Mouse (Mus musculus) forelimb bud, embryonic 11.5 days (tissue): ENCODE measurements at regions not wholly inside any gene's neighbourhood (a gene's known extent, or its start where the extent isn't known, plus 50 kb on each side); places are given as distances from the start of the nearest gene placed in this dataset.

Experiments used
- DNase-seq: peaks from one replicate; pipeline ENCODE4 v3.0.0-alpha.2; 2012; ENCODE audit warnings: low read depth, low spot score

- no peak for DNase-seq
These were observed 220.8 kb downstream of the Ahr start for GRCm38 (mm10) chr12:35314035-35314434.

DNA sequence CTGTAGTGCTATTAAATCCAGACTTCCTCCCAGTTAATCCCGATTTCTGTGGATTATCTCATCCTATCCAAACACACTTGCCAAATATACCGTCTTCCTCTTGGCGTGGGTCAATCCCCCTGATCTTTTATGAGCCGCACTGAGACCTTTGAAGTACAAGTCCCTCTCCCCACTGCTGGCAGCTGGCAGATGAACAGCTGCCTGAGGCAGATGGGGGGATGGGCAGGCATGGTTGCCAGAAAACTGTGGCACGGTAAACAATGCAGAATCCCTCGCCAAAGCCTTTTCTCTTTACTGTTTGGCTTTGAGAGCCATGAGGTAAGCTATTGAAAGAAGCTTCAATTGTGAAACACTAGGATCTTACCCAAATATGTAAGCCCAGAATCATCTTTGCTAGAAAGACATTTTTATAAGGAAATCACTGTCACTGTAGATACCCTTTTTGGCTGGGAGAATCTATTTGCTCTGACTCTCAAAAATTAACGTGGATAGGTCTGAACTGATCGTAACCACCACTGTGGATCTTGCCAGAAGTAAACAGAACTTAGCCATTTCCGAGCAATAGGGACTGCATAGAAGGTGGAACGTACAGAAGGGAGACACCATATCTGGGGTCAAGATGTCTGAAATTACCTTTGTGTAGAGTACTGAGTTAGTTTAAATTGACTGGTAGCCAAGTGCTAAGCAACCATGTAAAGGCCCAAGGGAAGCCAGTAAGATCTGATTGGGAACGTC lies 221.5 kb downstream of the Ahr start:
- peak; percentile 45 for DNase-seq

GRCm38 (mm10) chr12:35308537-35308936 lies 226.3 kb downstream of the Ahr start:
- DNase-seq: peak; percentile 9

DNA sequence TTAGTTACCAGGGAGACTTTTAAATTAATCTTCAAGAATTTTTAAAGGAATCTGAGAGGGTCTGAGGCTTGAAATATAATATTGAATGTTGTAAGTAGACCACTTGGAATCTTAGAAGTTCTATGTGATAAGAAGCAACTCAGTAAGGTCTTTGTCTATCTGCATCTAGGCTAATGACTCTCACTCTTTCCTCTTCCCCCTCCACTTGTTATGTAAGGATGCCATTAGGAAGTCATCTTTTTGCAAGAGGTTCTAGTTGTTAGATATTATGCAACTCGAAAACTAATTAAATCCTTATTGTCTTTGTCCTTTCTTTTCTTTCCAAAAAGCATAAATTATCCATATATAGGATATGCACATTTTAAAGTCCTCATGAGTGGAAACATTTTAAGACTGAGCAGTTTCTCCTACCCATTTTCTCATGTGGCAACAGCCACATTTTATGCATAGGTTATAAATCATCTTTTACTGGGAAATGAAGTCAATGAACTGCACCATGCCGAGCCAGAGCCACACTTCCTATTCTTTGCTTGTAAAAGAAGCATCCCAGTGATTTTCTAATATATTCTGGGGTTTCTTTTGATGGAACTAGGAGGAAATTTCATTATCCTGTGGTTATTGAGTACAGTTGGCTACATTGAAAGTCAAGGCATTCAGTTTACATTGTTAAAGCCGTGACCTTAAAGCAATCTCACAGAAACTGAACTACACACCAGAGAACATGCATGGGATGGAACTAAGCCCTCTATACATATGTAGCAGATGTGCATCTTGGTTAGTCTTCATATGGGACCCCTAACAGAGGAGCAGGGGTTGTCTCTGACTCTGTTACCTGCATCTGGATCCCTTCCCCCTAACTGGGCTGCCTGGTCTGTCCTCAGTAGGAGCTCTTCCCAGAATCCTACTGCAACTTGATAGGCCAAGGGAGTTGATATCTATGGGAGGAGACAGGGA lies 230.8 kb downstream of the Ahr start:
- no peak for DNase-seq

GRCm38 (mm10) chr12:35303188-35303587 lies 231.7 kb downstream of the Ahr start:
- DNase-seq: no peak

DNA sequence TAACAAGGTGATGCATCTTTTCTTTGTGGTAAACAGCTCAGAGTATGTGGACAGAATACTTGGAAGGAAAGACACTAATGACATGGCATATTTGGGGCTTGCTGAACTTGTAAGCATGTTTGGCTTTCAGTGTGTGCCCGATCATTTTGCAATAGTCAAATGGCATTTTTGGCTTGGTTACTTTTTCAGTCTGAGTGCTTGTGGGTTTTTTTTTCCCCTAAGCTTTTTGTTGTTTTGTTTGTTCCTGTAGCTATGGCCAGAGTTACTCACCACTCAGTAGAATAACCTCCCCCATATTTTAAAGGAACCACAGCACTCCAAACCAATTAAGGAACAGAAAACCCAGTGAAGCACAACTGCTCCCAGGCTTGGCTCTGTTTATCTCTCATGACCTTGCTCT lies 240.2 kb downstream of the Ahr start:
- no peak for DNase-seq

- no peak for DNase-seq
These were observed 241.3 kb downstream of the Ahr start for GRCm38 (mm10) chr12:35293566-35293965.

DNA sequence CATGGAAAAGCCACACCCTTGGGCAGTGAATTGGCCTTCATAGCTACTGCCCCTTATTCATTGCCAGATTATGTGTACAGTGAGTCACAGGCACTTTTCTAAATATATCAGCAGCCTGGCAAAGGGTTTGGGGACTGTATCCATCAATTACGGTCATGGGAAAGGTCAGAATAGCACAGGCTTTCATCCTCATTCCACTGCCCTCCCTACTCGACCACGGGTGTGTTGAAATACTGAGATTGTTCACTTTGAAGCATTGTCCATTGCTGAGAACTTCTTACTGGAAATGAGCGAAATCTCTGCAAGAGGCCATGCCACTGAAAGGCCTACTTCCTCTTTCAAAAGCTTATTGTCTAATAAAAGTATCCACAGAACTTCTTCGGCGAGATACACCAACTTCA lies 242.9 kb downstream of the Ahr start:
- DNase-seq: no peak

DNA sequence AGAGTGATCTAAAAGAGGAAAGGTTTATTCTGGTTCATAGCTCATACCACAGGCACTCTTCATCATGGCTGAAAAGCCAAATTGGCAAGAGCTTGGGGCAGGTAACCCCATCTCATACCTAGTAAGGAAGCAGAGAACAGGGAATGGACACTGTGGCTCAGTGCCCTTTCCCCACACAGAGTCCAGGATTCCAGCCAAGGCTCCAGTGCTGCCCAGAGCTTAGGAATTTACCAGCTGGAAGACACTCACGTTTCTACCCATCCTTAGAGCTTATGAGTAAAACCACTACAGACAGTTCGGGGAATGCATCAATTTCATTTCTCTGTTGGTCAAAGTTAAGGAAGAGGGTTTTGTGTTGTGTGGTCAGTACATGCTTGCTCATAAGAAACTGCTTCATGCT lies 241.0 kb downstream of the Snx13 start:
- no peak for DNase-seq

DNA sequence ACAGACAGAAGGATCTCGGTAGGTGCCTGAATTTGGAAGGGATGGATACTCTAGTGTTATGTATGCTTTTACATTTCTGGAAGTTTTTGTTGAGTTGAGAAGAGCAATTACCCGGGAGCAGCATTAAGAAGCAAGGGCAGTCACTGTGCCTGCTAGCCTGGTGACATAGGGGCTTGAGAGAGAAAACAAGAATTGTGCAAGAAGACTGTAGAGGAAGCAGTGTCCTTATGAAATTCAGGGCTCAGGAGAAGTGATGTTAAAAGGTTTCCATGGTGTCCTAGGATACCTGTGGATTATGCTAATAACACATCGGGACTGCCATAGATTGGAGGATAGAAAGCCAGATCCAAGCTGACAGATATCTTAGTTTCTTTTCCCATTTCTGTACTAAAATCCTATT lies 240.6 kb downstream of the Snx13 start:
- DNase-seq: no peak

DNA sequence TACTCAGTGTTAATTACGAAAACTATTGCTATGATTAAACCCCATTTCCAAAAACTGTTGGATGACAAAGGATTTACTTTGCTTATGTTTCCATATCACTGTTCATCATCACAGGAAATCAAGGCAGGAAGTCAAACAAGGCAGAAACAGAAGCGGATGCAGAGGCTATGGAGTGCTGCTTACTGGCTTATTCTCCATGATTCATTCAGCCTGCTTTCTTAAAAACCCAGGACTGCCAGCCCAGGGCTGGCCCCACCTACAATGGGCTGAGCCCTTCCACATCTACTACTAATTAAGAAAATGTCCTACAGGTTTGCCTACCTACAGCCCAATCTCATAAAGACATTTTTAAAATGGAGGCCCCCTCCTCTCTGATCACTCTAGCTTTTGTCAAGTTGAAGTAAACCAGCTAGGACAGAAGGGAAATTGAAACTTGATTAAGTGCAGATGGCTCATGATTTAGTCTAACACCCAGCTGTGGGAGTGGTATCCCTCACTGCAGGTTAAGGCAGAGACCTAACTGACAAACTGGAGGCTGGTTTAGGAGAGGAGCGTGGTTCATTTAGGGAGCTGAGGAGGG lies 240.1 kb downstream of the Snx13 start:
- peak; percentile 57 for DNase-seq

- DNase-seq: no peak
These were observed 237.4 kb downstream of the Snx13 start for GRCm38 (mm10) chr12:35284345-35284744.

- DNase-seq: no peak
These were observed 236.9 kb downstream of the Snx13 start for GRCm38 (mm10) chr12:35283925-35284324.

DNA sequence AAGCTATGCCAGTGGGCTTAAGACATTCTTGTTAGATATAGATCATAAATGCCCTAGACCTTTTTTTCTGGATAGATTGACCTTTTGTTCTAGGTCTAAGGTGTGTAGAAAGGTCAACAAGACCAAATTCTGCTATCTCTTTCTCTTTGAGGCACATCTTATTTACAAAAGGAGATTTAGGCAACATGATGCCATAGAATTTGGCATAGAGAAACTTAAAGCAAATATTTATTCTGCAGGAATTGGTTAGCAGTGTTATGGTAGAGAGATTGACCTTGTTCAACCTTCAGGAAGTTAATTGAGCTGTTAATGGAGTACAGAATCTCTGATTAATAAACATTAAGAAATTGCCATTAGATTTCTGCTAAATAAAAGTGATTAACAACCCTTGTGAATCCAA lies 236.4 kb downstream of the Snx13 start:
- DNase-seq: no peak

GRCm38 (mm10) chr12:35269465-35269864 lies 222.5 kb downstream of the Snx13 start:
- no peak for DNase-seq

GRCm38 (mm10) chr12:35268006-35268405 lies 221.0 kb downstream of the Snx13 start:
- DNase-seq: no peak

DNA sequence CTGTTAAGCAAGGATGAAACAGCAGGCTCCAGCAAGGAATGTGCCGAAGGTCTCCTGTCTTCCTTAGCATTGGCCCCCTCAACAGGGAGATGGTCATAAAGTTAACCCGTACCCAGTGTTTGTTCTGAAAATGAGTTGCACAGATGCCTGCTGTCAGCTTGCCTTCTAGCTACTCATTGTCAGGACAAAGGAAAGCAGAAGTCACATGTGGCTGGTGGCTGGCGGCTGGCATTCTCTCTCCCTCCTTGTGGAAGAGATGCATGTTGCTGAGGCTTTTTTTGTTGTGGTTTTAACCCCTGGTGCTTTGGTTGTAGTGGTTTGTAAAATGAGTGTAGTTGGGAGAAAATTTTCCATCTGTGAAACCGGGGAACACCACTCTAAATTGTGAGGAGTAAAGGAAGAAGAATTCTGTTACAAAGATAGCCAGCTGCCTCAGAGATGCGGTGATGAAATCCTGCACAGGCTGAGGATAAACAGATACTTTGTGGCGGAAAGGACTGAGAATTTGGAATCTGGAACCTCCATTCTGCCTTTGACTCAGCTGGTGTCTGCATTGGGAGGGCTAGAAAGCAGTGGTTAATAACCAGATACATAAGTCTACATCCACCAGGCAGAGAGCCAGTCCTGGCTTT lies 220.2 kb downstream of the Snx13 start:
- no peak for DNase-seq

DNA sequence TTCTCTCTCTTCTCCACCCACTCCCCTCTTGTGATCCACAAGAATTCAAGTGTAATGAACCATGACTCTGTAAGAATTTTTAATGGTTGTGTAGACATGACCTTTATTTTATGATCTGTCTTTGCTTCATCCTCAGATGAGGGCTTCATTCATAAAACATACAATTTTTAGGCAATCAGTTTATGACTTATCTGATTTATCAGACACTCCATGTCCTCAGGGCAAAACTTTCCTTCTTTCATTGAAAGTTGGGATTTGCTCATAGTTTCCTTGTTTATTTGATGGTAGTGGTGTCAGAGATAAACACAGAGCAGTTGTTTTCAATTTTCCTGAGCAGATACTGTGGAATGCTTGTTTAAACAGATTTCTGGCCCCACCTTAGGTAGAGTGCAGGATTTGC lies 212.8 kb downstream of the Snx13 start:
- DNase-seq: no peak

GRCm38 (mm10) chr12:35255723-35256401 lies 208.9 kb downstream of the Snx13 start:
- DNase-seq: peak; percentile 7

- DNase-seq: no peak
These were observed 201.5 kb downstream of the Snx13 start for GRCm38 (mm10) chr12:35248476-35248875.

DNA sequence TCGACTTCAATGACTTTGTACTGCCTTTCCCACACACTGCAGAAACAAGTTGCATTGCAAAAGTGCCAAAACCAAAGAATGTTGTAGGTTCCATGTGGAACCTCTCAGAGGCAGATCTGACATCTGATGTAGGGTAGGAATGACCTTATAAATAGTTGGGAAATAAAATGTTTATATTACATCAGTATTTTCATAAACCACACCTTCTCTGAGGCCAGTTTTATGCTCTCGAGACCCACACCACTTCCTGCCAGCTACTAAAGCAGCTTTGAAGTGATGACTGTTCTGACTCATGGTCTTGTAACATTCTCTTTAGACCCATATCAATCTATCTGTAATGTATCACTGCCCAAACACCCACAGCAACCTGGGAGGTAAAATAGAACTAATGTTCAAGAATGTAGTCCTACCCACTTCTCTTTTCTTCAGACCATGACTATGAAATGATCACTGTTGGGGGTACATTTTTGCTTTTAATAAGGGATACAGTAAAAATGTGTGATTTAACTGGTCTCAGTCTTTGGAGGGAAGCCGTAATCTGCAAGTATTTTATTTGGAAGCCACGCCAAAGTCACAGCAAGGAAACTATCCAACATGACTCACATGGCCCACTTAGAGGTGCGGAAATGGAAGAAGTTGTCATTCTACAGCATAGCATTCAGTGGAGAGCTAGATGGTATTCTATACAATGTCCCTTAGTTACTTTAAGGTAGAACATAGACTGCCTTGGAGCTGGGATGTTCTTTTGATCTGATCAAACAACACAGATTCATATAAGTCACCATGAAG lies 199.4 kb downstream of the Snx13 start:
- DNase-seq: no peak
